Mouse (Mus musculus) stomach, postnatal 0 days (tissue): ENCODE results near the gene Kcnj10.

Source experiments
- CTCF ChIP-seq: IDR thresholded peaks from 2 replicates; pipeline ENCODE4 v1.5.1; 2016; ENCODE audit warnings: antibody characterized with exemption, low read depth, mild to moderate bottlenecking, moderate library complexity
- EP300 ChIP-seq: optimal IDR thresholded peaks from 2 replicates; pipeline ENCODE3; 2016; ENCODE audit warnings: antibody characterized with exemption

- TF ChIP-seq EP300 = no peak
- TF ChIP-seq CTCF = no peak
Observed at GRCm38 (mm10) chr1:172420181-172420580, 79.2 kb downstream of the Kcnj10 start.
